Mouse (Mus musculus): ENCODE data around the gene Prdx2.

- no peak for TF ChIP-seq CTCF (IDR thresholded peaks at IDR 0.05; ENCODE audit: low read depth)
- TF ChIP-seq EP300 (IDR thresholded peaks at IDR 0.05; ENCODE audit: low read depth) = 0 out of 2 replicates have a peak, but pooled peaks have one; percentile 4
Measured at GRCm38 (mm10) chr8:84970135-84970790, 876 bp downstream of the Prdx2 start.
